Mouse (Mus musculus) CH12.LX (cell line): ENCODE results near the gene Mfrp. TPM values are rescaled to one million over a fixed set of nuclear protein-coding genes. Genes with fewer than 3 reads are reported as not detected.

Experiments
- DNase-seq: peaks from one replicate; pipeline ENCODE4 v3.0.0-alpha.2; 2013; ENCODE audit errors: extremely low read depth
- H3K27ac ChIP-seq: 2 replicates; pipeline ENCODE4 v1.5.1; 2012; ENCODE audit warnings: low read depth, mild to moderate bottlenecking, control low read depth, moderate library complexity; ENCODE audit not compliant: insufficient read depth
- H3K27me3 ChIP-seq: replicated peaks from 2 replicates; pipeline ENCODE3; 2012; ENCODE audit warnings: inconsistent platforms
- H3K36me3 ChIP-seq, 2 experiments: replicated peaks in 1 of 2; 2 replicates each; pipeline versions ENCODE3 to v1.6.1; 2012; ENCODE audit warnings: inconsistent platforms in 1 of 2, low read length in 1 of 2, mild to moderate bottlenecking in 1 of 2, mixed read lengths in 1 of 2, moderate library complexity in 1 of 2; ENCODE audit not compliant: control insufficient read depth in 1 of 2, insufficient read depth in 1 of 2
- H3K4me1 ChIP-seq, 2 experiments: 2 replicates each; pipeline ENCODE4 v1.6.1; 2012; ENCODE audit warnings: inconsistent platforms in 1 of 2, moderate library complexity in 1 of 2; ENCODE audit not compliant: insufficient read depth in 2 of 2, control insufficient read depth in 1 of 2
- H3K4me2 ChIP-seq: 2 replicates; pipeline ENCODE4 v1.6.1; 2012; ENCODE audit warnings: low read depth, mild to moderate bottlenecking, control low read depth; ENCODE audit not compliant: poor library complexity, insufficient read depth, severe bottlenecking
- H3K4me3 ChIP-seq, 3 experiments: fragments of 150-350 bp in 1 of 3; sonication (generic) in 1 of 3; replicated peaks in 1 of 3; 2 replicates each; pipeline versions ENCODE3 to v1.5.1; 2011 to 2012; ENCODE audit warnings: low read depth in 2 of 3, low read length in 2 of 3, mild to moderate bottlenecking in 2 of 3, moderate library complexity in 2 of 3, control low read depth in 1 of 3, improper control_type of control experiment in 1 of 3, inconsistent platforms in 1 of 3, mixed read lengths in 1 of 3; ENCODE audit not compliant: poor library complexity in 1 of 3
- H3K79me2 ChIP-seq: replicated peaks from 2 replicates; pipeline ENCODE4 v1.6.1; 2012; ENCODE audit warnings: mild to moderate bottlenecking, moderate library complexity; ENCODE audit not compliant: control insufficient read depth, poor library complexity, insufficient read depth, severe bottlenecking; ENCODE audit errors: extremely low read depth
- H3K9ac ChIP-seq: 2 replicates; pipeline ENCODE4 v1.6.1; 2012; ENCODE audit warnings: low read depth, mild to moderate bottlenecking, control low read depth, moderate library complexity; ENCODE audit not compliant: insufficient read depth
- H3K9me3 ChIP-seq: replicated peaks from 2 replicates; pipeline ENCODE3; 2012; ENCODE audit warnings: low read length, inconsistent platforms, mixed read lengths
- CHD2 ChIP-seq: IDR thresholded peaks from 2 replicates; pipeline ENCODE4 v1.6.1; 2011; ENCODE audit warnings: low read length, improper control_type of control experiment
- ETS1 ChIP-seq: conservative IDR thresholded peaks from 2 replicates; pipeline ENCODE4 v1.6.1; 2012; ENCODE audit warnings: low read depth, mild to moderate bottlenecking, inconsistent platforms, low read length, improper control_type of control experiment, moderate library complexity
- JUND ChIP-seq: conservative IDR thresholded peaks from 2 replicates; pipeline ENCODE4 v1.6.1; 2011; ENCODE audit warnings: low read depth, low read length, improper control_type of control experiment
- KAT2A ChIP-seq: IDR thresholded peaks from 2 replicates; pipeline ENCODE4 v1.6.1; 2012; ENCODE audit warnings: low read length, improper control_type of control experiment, inconsistent platforms; ENCODE audit not compliant: insufficient replicate concordance
- PAX5 ChIP-seq: IDR thresholded peaks from 2 replicates; pipeline ENCODE4 v1.6.1; 2012; ENCODE audit warnings: low read length, inconsistent platforms, mixed read lengths
- ZC3H11A ChIP-seq: IDR thresholded peaks from 2 replicates; pipeline ENCODE4 v1.6.1; 2012; ENCODE audit warnings: low read depth, mild to moderate bottlenecking, inconsistent platforms, low read length, improper control_type of control experiment
- ZNF384 ChIP-seq: IDR thresholded peaks from 2 replicates; pipeline ENCODE4 v1.6.1; 2012; ENCODE audit warnings: low read depth, low read length, improper control_type of control experiment, inconsistent platforms
- dilution Hi-C: fragments of 300-500 bp; cut with MboI; formaldehyde crosslinking; loops from 2 replicates; pipeline ENCODE4 v1.14.3; 2020; ENCODE audit warnings: low sequenced_read_pairs; ENCODE audit not compliant: extremely low pct_unique_long_range_greater_than_20kb, extremely low pct_ligation_motif_present
- in situ Hi-C: fragments of 300-500 bp; cut with MboI; formaldehyde crosslinking; loops from 3 replicates; pipeline ENCODE4 v1.14.3; 2019; ENCODE audit warnings: low sequenced_read_pairs, low pct_ligation_motif_present, low pct_unique_long_range_greater_than_20kb, mixed read lengths
- polyA plus RNA-seq: library from polyadenylated mRNA; unstranded; fragments of >175 nt; gene quantifications from 2 replicates; pipeline ENCODE4 v1.2.1, GENCODE M21; 2012; ENCODE audit warnings: low read depth; ENCODE audit not compliant: insufficient read length
- total RNA-seq, 2 experiments: library from RNA; depleted of rRNA; stranded (reverse); fragments of 300-350 nt in 1 of 2; fragments of >200 nt in 1 of 2; gene quantifications; 2 replicates each; pipeline ENCODE4 v1.2.3; 2012 to 2014

The Mfrp gene
- total and polyA plus RNA-seq, 3 experiments: not detected

GRCm38 (mm10) chr9:44126746-44127145 is 25.2 kb downstream of the Mfrp start:
- no peaks in the 10 kb centered on the region for H3K36me3 ChIP-seq
- H3K4me1 ChIP-seq: peaks cover 3 to 38% of the 10 kb centered on the region in 2 experiments
- dilution Hi-C loops (no loop called here), in situ Hi-C loops (loop anchor here (10.0 kb wide), 1 partner anchor 138 kb away; the partner anchor contains the start of gene Nlrx1)
- no peaks in the 10 kb centered on the region for H3K9me3 ChIP-seq
- no peak overlapping the region for H3K4me3 ChIP-seq
- no peak overlapping the region for H3K27ac ChIP-seq
- H3K9ac ChIP-seq: 0 out of 2 replicates have a peak overlapping the region, but pooled peaks have one; percentile 2
- peak overlapping the region; percentile 52 for H3K4me2 ChIP-seq
- no peak for TF ChIP-seq JUND
- TF ChIP-seq ZNF384: 0 out of 2 replicates have a peak, but pooled peaks have one; percentile 4
- H3K27me3 ChIP-seq: peaks cover 30% of the 10 kb centered on the region
- no peaks in the 10 kb centered on the region for H3K79me2 ChIP-seq
- DNase-seq: no peak

- H3K4me1 ChIP-seq: peaks cover 3 to 38% of the 10 kb centered on the region in 2 experiments
- H3K27ac ChIP-seq: no peak overlapping the region
- H3K27me3 ChIP-seq: peaks cover 34% of the 10 kb centered on the region
- DNase-seq: no peak
- no peak overlapping the region for H3K4me2 ChIP-seq
- dilution Hi-C loops: no loop called here
- no peak overlapping the region for H3K9ac ChIP-seq
- no peaks in the 10 kb centered on the region for H3K36me3 ChIP-seq
- no peaks in the 10 kb centered on the region for H3K79me2 ChIP-seq
- no peak for TF ChIP-seq ETS1
- TF ChIP-seq ZNF384: 0 out of 2 replicates have a peak, but pooled peaks have one; percentile 20
- in situ Hi-C loops: loop anchor here (10.0 kb wide), 1 partner anchor 137 kb away; the partner anchor contains the start of gene Nlrx1
- no peaks in the 10 kb centered on the region for H3K9me3 ChIP-seq
- no peak overlapping the region for H3K4me3 ChIP-seq
Measured at GRCm38 (mm10) chr9:44127351-44127801, 25.8 kb downstream of the Mfrp start.

- Histone ChIP-seq H3K79me2 (no peaks in the 10 kb centered on the region), H3K9me3 (no peaks in the 10 kb centered on the region), H3K4me2 (peak overlapping the region; percentile 48), H3K27me3 (peaks cover 55% of the 10 kb centered on the region), H3K27ac (no peak overlapping the region), H3K4me1 (peaks cover 3 to 39% of the 10 kb centered on the region in 2 experiments), H3K9ac (peak overlapping the region; percentile 22), H3K36me3 (no peaks in the 10 kb centered on the region), H3K4me3 (peak overlapping the region; percentile 34 to 43 (median 41))
- in situ Hi-C loops: loop anchor here (10.0 kb wide), 1 partner anchor 135 kb away; the partner anchor contains the start of gene Nlrx1
- TF ChIP-seq ZC3H11A: no peak
- TF ChIP-seq KAT2A: no peak
- TF ChIP-seq ETS1: no peak
- TF ChIP-seq PAX5: no peak
- no peak for TF ChIP-seq CHD2
- dilution Hi-C loops: no loop called here
- DNase-seq: no peak
Measured at GRCm38 (mm10) chr9:44129633-44130032, 28.1 kb downstream of the Mfrp start.
